ENCODE assay signal across 14 mouse cellular contexts in the genomic region with DNA sequence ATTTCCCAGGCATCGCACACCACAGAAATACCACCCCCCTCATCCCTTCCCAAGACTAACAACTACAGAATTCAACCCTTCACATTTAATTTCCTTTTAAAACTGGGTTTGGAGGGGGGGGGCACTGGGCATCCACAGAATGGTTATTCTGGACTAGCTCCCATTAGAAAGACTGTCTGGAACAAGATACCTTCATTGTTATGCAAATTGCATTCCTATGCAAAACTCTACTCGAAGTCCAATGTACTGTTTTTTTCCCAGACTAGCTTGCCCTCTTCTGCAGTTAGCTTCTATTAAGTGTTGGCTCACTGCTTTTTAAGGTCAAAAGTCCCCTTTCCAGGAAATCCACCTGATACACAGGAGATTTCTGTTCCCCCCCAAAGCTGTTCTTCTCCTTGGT.
DNase-seq lines count a peak whose midpoint lies in the region; ATAC-seq lines count a peak whose summit lies in the region.
"Had no signal": no experiment of that assay in that cellular context is flagged by ENCODE, and none has a peak within 500 bp of the region (broad histone marks: within the 10 kb centered on the region; RNA-seq: fewer than 3 reads in every experiment).

No protein-coding gene starts in this region.

- H3K27ac ChIP-seq in embryonic facial prominence, embryonic 14.5 days (replicated peaks; ENCODE audit: low read depth, low read length) = no peak overlapping the region
- no peak overlapping the region for H3K27ac ChIP-seq in embryonic facial prominence, embryonic 10.5 days (replicated peaks)
- 0 out of 2 replicates have a peak overlapping the region, but pooled peaks have one; percentile 9 for H3K27ac ChIP-seq in neural tube, embryonic 11.5 days (ENCODE audit: low read depth, low read length)
- no peak overlapping the region; the same call in 1 of the 2 replicates for H3K27ac ChIP-seq in hindbrain, embryonic 15.5 days (replicated peaks)
- H3K27ac ChIP-seq in heart, embryonic 12.5 days (ENCODE audit: poor library complexity, severe bottlenecking) = no peak overlapping the region
- no peak overlapping the region for H3K27ac ChIP-seq in kidney, embryonic 14.5 days (ENCODE audit: low read depth, low read length)
- H3K27ac ChIP-seq: embryonic facial prominence, embryonic 12.5 days; liver, embryonic 13.5 days had no signal

- H3K9me3 ChIP-seq in embryonic facial prominence, embryonic 14.5 days (ENCODE audit: control insufficient read depth, low read length) = no peaks in the 10 kb centered on the region; the same call in 1 of the 2 replicates
- H3K9me3 ChIP-seq in embryonic facial prominence, embryonic 10.5 days = no peaks in the 10 kb centered on the region
- no peaks in the 10 kb centered on the region for H3K9me3 ChIP-seq in neural tube, embryonic 11.5 days (ENCODE audit: control insufficient read depth, low read length)
- no peaks in the 10 kb centered on the region for H3K9me3 ChIP-seq in hindbrain, embryonic 15.5 days
- no peaks in the 10 kb centered on the region for H3K9me3 ChIP-seq in heart, embryonic 12.5 days (replicated peaks)
- H3K9me3 ChIP-seq in kidney, embryonic 14.5 days (ENCODE audit: control insufficient read depth, low read length) = no peaks in the 10 kb centered on the region
- H3K9me3 ChIP-seq: embryonic facial prominence, embryonic 12.5 days had no signal

- no peak overlapping the region for H3K4me2 ChIP-seq in embryonic facial prominence, embryonic 14.5 days (ENCODE audit: low read depth, low read length)
- H3K4me2 ChIP-seq in neural tube, embryonic 11.5 days (ENCODE audit: low read depth) = no peak overlapping the region
- no peak overlapping the region for H3K4me2 ChIP-seq in hindbrain, embryonic 15.5 days
- no peak overlapping the region for H3K4me2 ChIP-seq in heart, embryonic 12.5 days
- H3K4me2 ChIP-seq in kidney, embryonic 14.5 days (replicated peaks; ENCODE audit: low read depth, low read length) = no peak overlapping the region
- H3K4me2 ChIP-seq: embryonic facial prominence, embryonic 12.5 days; liver, embryonic 13.5 days had no signal

- DNase-seq in embryonic facial prominence, embryonic 14.5 days (ENCODE audit: low spot score) = peak; percentile 26
- DNase-seq in embryonic facial prominence, embryonic 10.5 days (ENCODE audit: low spot score) = no peak
- no peak for DNase-seq in neural tube, embryonic 11.5 days (ENCODE audit: low spot score)
- no peak for DNase-seq in neural tube, embryonic 10.5 days (ENCODE audit: extremely low spot score, low spot score)
- DNase-seq in ovary, postnatal 10 days (ENCODE audit: low spot score) = no peak
- DNase-seq: cerebellum, adult 8-10 months; heart, adult 18-20 months; liver, embryonic 13.5 days; right cerebral cortex, adult 18-20 months; thymus, adult 2 months had no signal

- H3K9ac ChIP-seq in embryonic facial prominence, embryonic 14.5 days (ENCODE audit: low read depth, low read length) = no peak overlapping the region
- H3K9ac ChIP-seq in neural tube, embryonic 11.5 days (ENCODE audit: low read length) = no peak overlapping the region
- H3K9ac ChIP-seq in hindbrain, embryonic 15.5 days = no peak overlapping the region
- H3K9ac ChIP-seq in heart, embryonic 12.5 days = no peak overlapping the region
- no peak overlapping the region for H3K9ac ChIP-seq in kidney, embryonic 14.5 days (ENCODE audit: low read depth, low read length)
- H3K9ac ChIP-seq: embryonic facial prominence, embryonic 12.5 days; liver, embryonic 13.5 days had no signal

- no peaks in the 10 kb centered on the region for H3K27me3 ChIP-seq in embryonic facial prominence, embryonic 14.5 days (replicated peaks; ENCODE audit: control insufficient read depth, insufficient read depth, low read length)
- no peaks in the 10 kb centered on the region for H3K27me3 ChIP-seq in embryonic facial prominence, embryonic 10.5 days (replicated peaks; ENCODE audit: low read depth, poor library complexity, severe bottlenecking)
- no peaks in the 10 kb centered on the region for H3K27me3 ChIP-seq in neural tube, embryonic 11.5 days (ENCODE audit: control insufficient read depth, insufficient read depth, low read length)
- no peaks in the 10 kb centered on the region for H3K27me3 ChIP-seq in hindbrain, embryonic 15.5 days
- H3K27me3 ChIP-seq in heart, embryonic 12.5 days (replicated peaks) = no peaks in the 10 kb centered on the region
- H3K27me3 ChIP-seq in kidney, embryonic 14.5 days (ENCODE audit: control insufficient read depth, insufficient read depth, low read length) = no peaks in the 10 kb centered on the region
- H3K27me3 ChIP-seq: embryonic facial prominence, embryonic 12.5 days; liver, embryonic 13.5 days had no signal

- H3K4me3 ChIP-seq in embryonic facial prominence, embryonic 14.5 days (ENCODE audit: low read depth, low read length) = no peak overlapping the region
- H3K4me3 ChIP-seq in embryonic facial prominence, embryonic 10.5 days = no peak overlapping the region
- no peak overlapping the region for H3K4me3 ChIP-seq in neural tube, embryonic 11.5 days (ENCODE audit: low read depth, low read length)
- H3K4me3 ChIP-seq in hindbrain, embryonic 15.5 days = no peak overlapping the region
- no peak overlapping the region for H3K4me3 ChIP-seq in heart, embryonic 12.5 days
- H3K4me3 ChIP-seq in kidney, embryonic 14.5 days (ENCODE audit: low read length) = no peak overlapping the region
- H3K4me3 ChIP-seq: embryonic facial prominence, embryonic 12.5 days; liver, embryonic 13.5 days had no signal

- no peaks in the 10 kb centered on the region for H3K4me1 ChIP-seq in embryonic facial prominence, embryonic 14.5 days (ENCODE audit: control insufficient read depth, insufficient read depth, low read length)
- H3K4me1 ChIP-seq in embryonic facial prominence, embryonic 10.5 days = 0 out of 2 replicates have a peak, but pooled peaks cover 3% of the 10 kb centered on the region
- 0 out of 2 replicates have a peak, but pooled peaks cover 3% of the 10 kb centered on the region for H3K4me1 ChIP-seq in neural tube, embryonic 11.5 days (ENCODE audit: control insufficient read depth, insufficient read depth, low read length)
- H3K4me1 ChIP-seq in hindbrain, embryonic 15.5 days (replicated peaks) = 0 out of 2 replicates have a peak, but pooled peaks cover 10% of the 10 kb centered on the region
- H3K4me1 ChIP-seq in heart, embryonic 12.5 days (replicated peaks) = peaks cover 14% of the 10 kb centered on the region
- no peaks in the 10 kb centered on the region for H3K4me1 ChIP-seq in kidney, embryonic 14.5 days (ENCODE audit: control insufficient read depth, insufficient read depth, low read length)
- H3K4me1 ChIP-seq: embryonic facial prominence, embryonic 12.5 days; liver, embryonic 13.5 days had no signal

- no peaks in the 10 kb centered on the region for H3K36me3 ChIP-seq in embryonic facial prominence, embryonic 14.5 days (ENCODE audit: control insufficient read depth, insufficient read depth, low read length)
- no peaks in the 10 kb centered on the region for H3K36me3 ChIP-seq in embryonic facial prominence, embryonic 10.5 days (replicated peaks)
- no peaks in the 10 kb centered on the region for H3K36me3 ChIP-seq in neural tube, embryonic 11.5 days (ENCODE audit: control insufficient read depth, insufficient read depth, low read length)
- H3K36me3 ChIP-seq in hindbrain, embryonic 15.5 days = no peaks in the 10 kb centered on the region
- no peaks in the 10 kb centered on the region for H3K36me3 ChIP-seq in heart, embryonic 12.5 days
- H3K36me3 ChIP-seq in kidney, embryonic 14.5 days (ENCODE audit: control insufficient read depth, insufficient read depth, low read length) = no peaks in the 10 kb centered on the region
- H3K36me3 ChIP-seq: embryonic facial prominence, embryonic 12.5 days; liver, embryonic 13.5 days had no signal

- ATAC-seq in embryonic facial prominence, embryonic 14.5 days (ENCODE audit: low read depth) = no peak
- ATAC-seq in neural tube, embryonic 11.5 days (ENCODE audit: insufficient read depth, low FRiP score, low TSS enrichment) = peak; percentile 75
- ATAC-seq in hindbrain, embryonic 15.5 days (ENCODE audit: low FRiP score, low read depth) = peak; percentile 48; the same call in 1 of the 2 replicates
- no peak for ATAC-seq in heart, embryonic 12.5 days (ENCODE audit: insufficient number of reproducible peaks, low FRiP score)
- no peak for ATAC-seq in kidney, embryonic 14.5 days (ENCODE audit: low FRiP score, low TSS enrichment)

- WGBS in embryonic facial prominence, embryonic 14.5 days = 31% methylated on average over 2 of the region's 2 CpGs
- 44% methylated on average over 2 of the region's 2 CpGs for WGBS in embryonic facial prominence, embryonic 10.5 days
- 34% methylated on average over 2 of the region's 2 CpGs for WGBS in neural tube, embryonic 11.5 days
- 12% methylated on average over 2 of the region's 2 CpGs for WGBS in hindbrain, embryonic 15.5 days
- 46% methylated on average over 2 of the region's 2 CpGs for WGBS in heart, embryonic 12.5 days
- WGBS in kidney, embryonic 14.5 days = 34% methylated on average over 2 of the region's 2 CpGs

Comparison
In these comparisons a context has a peak if more than half of its experiments do, and no peak if none do; other contexts are left out.
1. ATAC-seq: peak in neural tube, embryonic 11.5 days (single experiment) and hindbrain, embryonic 15.5 days (single experiment); none in embryonic facial prominence, embryonic 14.5 days (single experiment), heart, embryonic 12.5 days (single experiment) and kidney, embryonic 14.5 days (single experiment).